Mouse (Mus musculus): ENCODE measurements at regions not wholly inside any gene's neighbourhood (a gene's known extent, or its start where the extent isn't known, plus 50 kb on each side); places are given as distances from the start of the nearest gene placed in this dataset.

GRCm38 (mm10) chr16:30870676-30871075, 210.6 kb downstream of the Xxylt1 start:
- TF ChIP-seq CTCF (IDR thresholded peaks at IDR 0.05; ENCODE audit: low read depth) (no peak), EP300 (IDR thresholded peaks at IDR 0.05; ENCODE audit: low read depth) (no peak)

Measured in liver, postnatal 0 days (tissue).